ENCODE assay signal across 8 mouse cellular contexts in the genomic region with DNA sequence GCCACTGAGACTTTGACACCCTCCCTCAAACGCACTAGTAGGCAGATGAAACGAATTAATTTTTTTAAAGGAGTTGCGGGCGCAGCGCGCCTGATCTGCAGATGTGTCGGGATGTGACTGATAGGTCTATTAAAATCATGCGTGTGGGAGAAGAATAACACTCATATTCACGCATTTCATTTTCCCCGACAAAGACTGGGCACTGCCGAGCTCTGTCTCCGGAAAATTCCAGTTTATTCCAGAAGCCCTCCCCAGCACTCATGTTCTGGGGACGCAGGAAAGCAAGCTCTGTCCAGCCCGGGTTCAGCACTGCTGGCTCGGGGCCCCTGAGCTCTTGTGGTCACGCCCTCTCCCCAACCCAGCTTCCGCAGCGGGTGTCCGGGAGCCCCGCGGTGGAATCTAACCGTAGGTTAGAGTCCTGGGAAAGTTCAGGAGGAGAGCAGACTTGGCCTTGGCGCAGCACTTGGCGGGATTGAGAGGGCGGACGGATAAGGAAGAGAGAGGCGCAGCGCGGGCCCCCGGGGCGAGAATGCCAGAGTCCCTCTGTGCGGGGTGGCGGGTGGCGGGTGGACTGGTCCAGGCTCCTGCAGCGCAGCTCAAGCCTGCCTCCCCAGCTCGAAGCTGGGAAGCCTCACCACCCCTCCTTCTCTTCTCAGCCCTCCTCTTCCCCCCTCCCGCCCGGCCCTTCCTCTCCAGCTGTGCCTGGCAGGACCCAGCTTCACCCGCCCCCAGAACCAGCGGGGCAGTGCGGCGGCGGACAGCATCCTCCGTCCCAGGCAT. TPM values are rescaled to one million over a fixed set of nuclear protein-coding genes. Genes with fewer than 3 reads are reported as not detected.
DNase-seq lines count a peak whose midpoint lies in the region; ATAC-seq lines count a peak whose summit lies in the region.
"Had no signal": no experiment of that assay in that cellular context is flagged by ENCODE, and none has a peak within 500 bp of the region (broad histone marks: within the 10 kb centered on the region; RNA-seq: fewer than 3 reads in every experiment).

No protein-coding gene starts in this region.

- no peak overlapping the region for H3K9ac ChIP-seq in lung, embryonic 16.5 days (ENCODE audit: low read length)
- H3K9ac ChIP-seq in embryonic facial prominence, embryonic 15.5 days, result no peak overlapping the region
- H3K9ac ChIP-seq in midbrain, embryonic 16.5 days (ENCODE audit: low read depth, low read length), result peak overlapping the region; percentile 42

- H3K27me3 ChIP-seq in lung, embryonic 16.5 days (ENCODE audit: control insufficient read depth, insufficient read depth, low read depth, low read length), result peaks cover 92% of the 10 kb centered on the region
- peaks cover 92% of the 10 kb centered on the region for H3K27me3 ChIP-seq in embryonic facial prominence, embryonic 15.5 days
- H3K27me3 ChIP-seq in midbrain, embryonic 16.5 days (ENCODE audit: control insufficient read depth, insufficient read depth, low read depth, low read length), result peaks cover 34% of the 10 kb centered on the region

- no peaks in the 10 kb centered on the region for H3K9me3 ChIP-seq in lung, embryonic 16.5 days (ENCODE audit: control insufficient read depth, low read length)
- H3K9me3 ChIP-seq in embryonic facial prominence, embryonic 15.5 days (replicated peaks), result no peaks in the 10 kb centered on the region
- H3K9me3 ChIP-seq in midbrain, embryonic 16.5 days (replicated peaks; ENCODE audit: control insufficient read depth, low read length, poor library complexity, severe bottlenecking), result no peaks in the 10 kb centered on the region

- no peak overlapping the region for H3K27ac ChIP-seq in lung, embryonic 16.5 days (ENCODE audit: low read length)
- H3K27ac ChIP-seq in embryonic facial prominence, embryonic 15.5 days (replicated peaks), result no peak overlapping the region
- peak overlapping the region; percentile 71 for H3K27ac ChIP-seq in midbrain, embryonic 16.5 days (ENCODE audit: low read length)

- H3K4me2 ChIP-seq in lung, embryonic 16.5 days (ENCODE audit: low read depth, low read length), result no peak overlapping the region
- H3K4me2 ChIP-seq in embryonic facial prominence, embryonic 15.5 days (replicated peaks), result 0 out of 2 replicates have a peak overlapping the region, but pooled peaks have one; percentile 11
- H3K4me2 ChIP-seq in midbrain, embryonic 16.5 days (ENCODE audit: low read length), result peak overlapping the region; percentile 51

- no peaks in the 10 kb centered on the region for H3K36me3 ChIP-seq in lung, embryonic 16.5 days (ENCODE audit: control insufficient read depth, insufficient read depth, low read length)
- H3K36me3 ChIP-seq in embryonic facial prominence, embryonic 15.5 days, result no peaks in the 10 kb centered on the region
- H3K36me3 ChIP-seq in midbrain, embryonic 16.5 days (ENCODE audit: control insufficient read depth, insufficient read depth, low read length), result no peaks in the 10 kb centered on the region

- H3K4me3 ChIP-seq in lung, embryonic 16.5 days (ENCODE audit: low read length), result 0 out of 2 replicates have a peak overlapping the region, but pooled peaks have one; percentile 1
- no peak overlapping the region for H3K4me3 ChIP-seq in embryonic facial prominence, embryonic 15.5 days (replicated peaks)
- H3K4me3 ChIP-seq in midbrain, embryonic 16.5 days (ENCODE audit: low read depth, low read length), result peak overlapping the region; percentile 25

- no peak for DNase-seq in lung, postnatal 10 days
- DNase-seq in kidney, adult 9 months, result peak; percentile 45
- no peak for DNase-seq in ovary, postnatal 14 days (ENCODE audit: low spot score)
- DNase-seq in urinary bladder, adult 2 months (ENCODE audit: low spot score), result no peak

- WGBS in lung, embryonic 16.5 days, result under 1% methylated on average over 44 of the region's 44 CpGs
- WGBS in embryonic facial prominence, embryonic 15.5 days, result under 1% methylated on average over 44 of the region's 44 CpGs
- under 1% methylated on average over 40 of the region's 44 CpGs for WGBS in midbrain, embryonic 16.5 days

- H3K4me1 ChIP-seq in lung, embryonic 16.5 days (replicated peaks; ENCODE audit: control insufficient read depth, insufficient read depth, low read length), result peaks cover 8% of the 10 kb centered on the region
- peaks cover 20% of the 10 kb centered on the region for H3K4me1 ChIP-seq in embryonic facial prominence, embryonic 15.5 days
- no peaks in the 10 kb centered on the region; the same call in none of the 2 replicates for H3K4me1 ChIP-seq in midbrain, embryonic 16.5 days (ENCODE audit: control insufficient read depth, insufficient read depth, low read length)

- peak; percentile 55 for ATAC-seq in lung, embryonic 16.5 days (ENCODE audit: low read depth)
- ATAC-seq in embryonic facial prominence, embryonic 15.5 days (ENCODE audit: insufficient number of reproducible peaks, low FRiP score, low TSS enrichment, low read depth), result no peak
- ATAC-seq in midbrain, embryonic 16.5 days, result peak; percentile 68

RNA-seq across cellular contexts. Expression of gene Sox1, which starts 5.7 kb away (rescaled TPM):
- polyA plus RNA-seq in lung, embryonic 16.5 days (2015; fragmentation: Nextera tagmentation; extraction: Ambion mirVana), result not detected in 2 replicates
- 0.03 TPM in 1 of 2 replicates, not detected in the other for polyA plus RNA-seq in embryonic facial prominence, embryonic 15.5 days (2015; fragmentation: Nextera tagmentation; extraction: Ambion mirVana)
- 1.6 and 2.2 TPM in 2 replicates for polyA plus RNA-seq in midbrain, embryonic 16.5 days (2015; fragmentation: Nextera tagmentation; extraction: Ambion mirVana)
- not detected in 2 replicates for polyA plus RNA-seq in urinary bladder, adult 2 months (2012; rRNA removed)
- polyA plus RNA-seq: heart, postnatal 0 days had no signal
